Comparison of ENCODE assay signal across 8 mouse cellular contexts in the genomic region with DNA sequence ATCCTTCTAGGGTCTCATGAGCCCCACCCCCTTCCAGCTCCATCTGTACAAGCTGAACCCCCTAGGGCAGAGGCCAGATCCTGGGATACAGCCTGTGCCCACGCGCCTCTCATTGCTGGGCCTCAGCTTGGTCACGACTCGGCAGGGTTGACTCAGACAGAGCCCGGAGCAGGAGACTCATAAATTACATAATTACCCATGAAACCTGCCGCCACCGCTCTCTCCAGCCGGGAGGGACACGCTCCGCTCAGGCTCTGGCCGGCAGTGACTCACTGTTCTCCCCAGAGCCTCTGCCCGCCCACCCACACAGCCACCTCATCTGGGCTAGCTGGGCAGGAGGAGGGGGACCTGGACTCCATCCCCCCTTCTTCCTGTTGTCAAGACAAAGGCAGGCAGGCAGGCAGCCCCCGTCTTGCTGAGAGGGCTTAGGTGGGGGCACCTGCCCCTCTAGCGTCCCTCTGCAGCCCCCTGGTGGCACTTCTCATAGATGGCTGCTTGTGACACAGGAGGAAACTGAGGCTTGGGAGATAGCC.
DNase-seq lines count a peak whose midpoint lies in the region; ATAC-seq and TF ChIP-seq lines count a peak whose summit lies in the region.

No protein-coding gene starts in this region.

- H3K79me2 ChIP-seq in C2C12 (ENCODE audit: control insufficient read depth, insufficient read depth), result no peaks in the 10 kb centered on the region

- no peak for TF ChIP-seq CTCF in C2C12 (IDR thresholded peaks at IDR 0.05; ENCODE audit: control insufficient read depth, insufficient read depth, insufficient read length)
- no peak for TF ChIP-seq CTCF in lung, adult 2 months (IDR thresholded peaks at IDR 0.05; ENCODE audit: insufficient read depth, low read length)

- peak overlapping the region; percentile 40; the same call in 1 of the 2 replicates for H3K27ac ChIP-seq in embryonic facial prominence, embryonic 14.5 days (replicated peaks; ENCODE audit: low read depth, low read length)
- H3K27ac ChIP-seq in heart, embryonic 11.5 days (ENCODE audit: low read depth, low read length), result no peak overlapping the region

- H3K79me3 ChIP-seq in C2C12 (ENCODE audit: low read depth), result no peaks in the 10 kb centered on the region

- H3ac ChIP-seq in C2C12 (ENCODE audit: control insufficient read depth, insufficient read length, low read depth), result no peak overlapping the region

- H3K9ac ChIP-seq in embryonic facial prominence, embryonic 14.5 days (ENCODE audit: low read depth, low read length), result peak overlapping the region; percentile 5; the same call in 1 of the 2 replicates
- H3K9ac ChIP-seq in heart, embryonic 11.5 days (ENCODE audit: low read depth, low read length), result no peak overlapping the region

- H3K36me3 ChIP-seq in C2C12 (ENCODE audit: control insufficient read depth, insufficient read depth), result no peaks in the 10 kb centered on the region
- peaks cover 24% of the 10 kb centered on the region for H3K36me3 ChIP-seq in embryonic facial prominence, embryonic 14.5 days (ENCODE audit: control insufficient read depth, insufficient read depth, low read length)
- no peaks in the 10 kb centered on the region for H3K36me3 ChIP-seq in heart, embryonic 11.5 days (ENCODE audit: control insufficient read depth, insufficient read depth, low read length)

- peaks cover 19% of the 10 kb centered on the region for H3K4me1 ChIP-seq in embryonic facial prominence, embryonic 14.5 days (ENCODE audit: control insufficient read depth, insufficient read depth, low read length)
- peaks cover 13% of the 10 kb centered on the region for H3K4me1 ChIP-seq in heart, embryonic 11.5 days (ENCODE audit: control insufficient read depth, insufficient read depth, low read length)
- no peaks in the 10 kb centered on the region for H3K4me1 ChIP-seq in lung, adult 2 months (ENCODE audit: control insufficient read depth, insufficient read depth, low read length)

- WGBS in embryonic facial prominence, embryonic 14.5 days, result 3% methylated on average over 14 of the region's 14 CpGs
- WGBS in heart, embryonic 11.5 days (ENCODE audit: insufficient replicate concordance), result 12% methylated on average over 14 of the region's 14 CpGs
- whole genome bisulfite sequencing in lung, adult 2 months, result 7% methylated on average over 14 of the region's 14 CpGs

- no peaks in the 10 kb centered on the region for H3K9me3 ChIP-seq in embryonic facial prominence, embryonic 14.5 days (ENCODE audit: control insufficient read depth, low read length)
- no peaks in the 10 kb centered on the region for H3K9me3 ChIP-seq in heart, embryonic 11.5 days (replicated peaks; ENCODE audit: control insufficient read depth, low read length)

- H3K4me2 ChIP-seq in embryonic facial prominence, embryonic 14.5 days (ENCODE audit: low read depth, low read length), result peak overlapping the region; percentile 44
- H3K4me2 ChIP-seq in heart, embryonic 11.5 days, result peak overlapping the region; percentile 53

- no peak overlapping the region for H3K4me3 ChIP-seq in C2C12 (ENCODE audit: insufficient read depth, poor library complexity, severe bottlenecking)
- H3K4me3 ChIP-seq in embryonic facial prominence, embryonic 14.5 days (ENCODE audit: low read depth, low read length), result peak overlapping the region; percentile 15
- peak overlapping the region; percentile 10 for H3K4me3 ChIP-seq in heart, embryonic 11.5 days (ENCODE audit: low read depth, low read length)
- H3K4me3 ChIP-seq in lung, adult 2 months (replicated peaks; ENCODE audit: extremely low read depth, low read depth, low read length), result no peak overlapping the region

- H3K27me3 ChIP-seq in C2C12 (ENCODE audit: control insufficient read depth, insufficient read depth, insufficient read length), result no peaks in the 10 kb centered on the region
- H3K27me3 ChIP-seq in embryonic facial prominence, embryonic 14.5 days (replicated peaks; ENCODE audit: control insufficient read depth, insufficient read depth, low read length), result no peaks in the 10 kb centered on the region
- H3K27me3 ChIP-seq in heart, embryonic 11.5 days (ENCODE audit: control insufficient read depth, insufficient read depth, low read length), result no peaks in the 10 kb centered on the region

- no peak for TF ChIP-seq POLR2A in lung, adult 2 months (IDR thresholded peaks at IDR 0.05; ENCODE audit: borderline replicate concordance, extremely low read depth, low read depth, low read length)

- peak; percentile 73 for ATAC-seq in embryonic facial prominence, embryonic 14.5 days (ENCODE audit: low read depth)
- peak; percentile 54 for ATAC-seq in heart, embryonic 11.5 days (replicated peaks; ENCODE audit: insufficient number of reproducible peaks, low FRiP score, low TSS enrichment)
- ATAC-seq in megakaryocyte-erythroid progenitor cell, adult 5-6 weeks (replicated peaks; ENCODE audit: low FRiP score, low TSS enrichment, poor library complexity, severe bottlenecking), result no peak

- DNase-seq in adrenal gland, postnatal 36 days, result peak; percentile 86 to 88
- DNase-seq in embryonic facial prominence, embryonic 14.5 days (ENCODE audit: low spot score), result peak; percentile 76
- peak; percentile 70 to 72 for DNase-seq in layer of hippocampus, adult 18-20 months (ENCODE audit: low spot score in 2 of 2)
- peak; percentile 6 for DNase-seq in lung, adult 2 months
- peak; percentile 79 for DNase-seq in retina, embryonic 14.5 days (ENCODE audit: low spot score)

TF ChIP-seq in C2C12, 6 proteins besides CTCF, POLR2A, EP300 and RAD21:
- peak; percentile 41 for TF ChIP-seq FOSL1 (IDR thresholded peaks at IDR 0.05; ENCODE audit: insufficient read depth, low read length, poor library complexity, severe bottlenecking)
- TF ChIP-seq MAX (IDR thresholded peaks at IDR 0.05), result peak; percentile 23
- TF ChIP-seq USF1 (IDR thresholded peaks at IDR 0.05; ENCODE audit: low read depth), result no peak
- no peak for TF ChIP-seq MYOG (IDR thresholded peaks at IDR 0.05; ENCODE audit: control insufficient read depth, extremely low read depth, insufficient read length)
- peak; percentile 24 for TF ChIP-seq MYOD1 (IDR thresholded peaks at IDR 0.05; ENCODE audit: control insufficient read depth, insufficient read length, low read depth)
- no peak for TF ChIP-seq CEBPB (IDR thresholded peaks at IDR 0.05; ENCODE audit: low read depth)
TF ChIP-seq in C2C12: peak in this region for 3.

Comparison
In these comparisons a context has a peak if more than half of its experiments do, and no peak if none do; other contexts are left out.
1. H3K4me3 ChIP-seq: peak in embryonic facial prominence, embryonic 14.5 days (single experiment) and heart, embryonic 11.5 days (single experiment); none in C2C12 (single experiment) and lung, adult 2 months (single experiment).
2. DNase-seq: peak in every context shown above with its lines; median percentile 87 in adrenal gland, postnatal 36 days; 79 in retina, embryonic 14.5 days; 76 in embryonic facial prominence, embryonic 14.5 days; 71 in layer of hippocampus, adult 18-20 months; 6 in lung, adult 2 months.